Mouse (Mus musculus): ENCODE data around the gene Dnm1. TPM values are rescaled to one million over a fixed set of nuclear protein-coding genes. Genes with fewer than 3 reads are reported as not detected.

The Dnm1 gene
- 1.2 and 1.3 TPM in 2 replicates for polyA plus RNA-seq (2012; rRNA removed)

GRCm38 (mm10) chr2:32353007-32353542 is at the start of gene Dnm1:
Dnm1 (minus strand) TSS chr2:32353338.

GRCm38 (mm10) chr2:32395484-32395945 is 42.4 kb upstream of the Dnm1 start, which contains the start of gene Ptges2:
Ptges2 (plus strand) TSS chr2:32395896.

GRCm38 (mm10) chr2:32387706-32388490 is 34.8 kb upstream of the Dnm1 start, which contains the start of gene Lcn2:
Lcn2 (minus strand) TSS chr2:32388252.

GRCm38 (mm10) chr2:32381775-32382223 is 28.7 kb upstream of the Dnm1 start, which contains the start of gene 1110008P14Rik:
1110008P14Rik (minus strand) TSS chr2:32381938.

GRCm38 (mm10) chr2:32352151-32353006 is 759 bp downstream of the Dnm1 start, which contains the start of gene Ciz1:
Ciz1 (plus strand) TSS chr2:32352327.

GRCm38 (mm10) chr2:32287923-32288367 is 65.2 kb downstream of the Dnm1 start, which contains the start of gene Swi5:
Swi5 (minus strand) TSS chr2:32288075.

GRCm38 (mm10) chr2:32287334-32287840 is 65.8 kb downstream of the Dnm1 start, which contains the start of gene Golga2:
Golga2 (plus strand) TSS chr2:32287384.

GRCm38 (mm10) chr2:32259657-32260417 is 93.3 kb downstream of the Dnm1 start, which contains the start of gene Uck1:
Uck1 (minus strand) TSS chr2:32260159.

Other genes with a start within 250 kb of the Dnm1 start
- gene Prrc2b, start 202.3 kb downstream of the Dnm1 start, polyA plus RNA-seq (2012; rRNA removed), result 5.2 and 7.0 TPM in 2 replicates
- 6.8 and 7.8 TPM in 2 replicates for gene Pomt1, start 116.7 kb downstream of the Dnm1 start, polyA plus RNA-seq (2012; rRNA removed)
- 27.8 and 31.9 TPM in 2 replicates for gene Uck1, start 93.2 kb downstream of the Dnm1 start, polyA plus RNA-seq (2012; rRNA removed)
- gene Golga2, start 66.0 kb downstream of the Dnm1 start, polyA plus RNA-seq (2012; rRNA removed), result 13.3 and 15.8 TPM in 2 replicates
- 145 and 146 TPM in 2 replicates for gene Swi5, start 65.3 kb downstream of the Dnm1 start, polyA plus RNA-seq (2012; rRNA removed)
- gene Ciz1, start 1.0 kb downstream of the Dnm1 start, polyA plus RNA-seq (2012; rRNA removed), result 31.1 and 42.1 TPM in 2 replicates
- 24.7 and 29.9 TPM in 2 replicates for gene 1110008P14Rik, start 28.6 kb upstream of the Dnm1 start, polyA plus RNA-seq (2012; rRNA removed)
- gene Lcn2, start 34.9 kb upstream of the Dnm1 start, polyA plus RNA-seq (2012; rRNA removed), result 493 and 623 TPM in 2 replicates
- gene Ptges2, start 42.6 kb upstream of the Dnm1 start, polyA plus RNA-seq (2012; rRNA removed), result 12.9 and 16.2 TPM in 2 replicates
- 1.2 TPM in 2 replicates for gene Naif1, start 97.1 kb upstream of the Dnm1 start, polyA plus RNA-seq (2012; rRNA removed)
- 15.8 and 20.5 TPM in 2 replicates for gene Slc25a25, start 98.1 kb upstream of the Dnm1 start, polyA plus RNA-seq (2012; rRNA removed)
- 3.1 and 3.4 TPM in 2 replicates for gene Fam102a, start 182.0 kb upstream of the Dnm1 start, polyA plus RNA-seq (2012; rRNA removed)
- gene Dpm2, start 217.5 kb upstream of the Dnm1 start, polyA plus RNA-seq (2012; rRNA removed), result 45.1 and 48.7 TPM in 2 replicates
- gene Pip5kl1, start 221.5 kb upstream of the Dnm1 start, polyA plus RNA-seq (2012; rRNA removed), result 0.04 and 0.07 TPM in 2 replicates
- gene 9430097D07Rik, start 222.3 kb upstream of the Dnm1 start, polyA plus RNA-seq (2012; rRNA removed), result not detected in 2 replicates
- 4.1 TPM in 2 replicates for gene St6galnac4, start 233.8 kb upstream of the Dnm1 start, polyA plus RNA-seq (2012; rRNA removed)
- gene St6galnac6, start 246.4 kb upstream of the Dnm1 start, polyA plus RNA-seq (2012; rRNA removed), result 24.2 and 25.0 TPM in 2 replicates